Mouse (Mus musculus): Measurements from ENCODE around the gene Tax1bp1.

Gene Tax1bp1

DNA sequence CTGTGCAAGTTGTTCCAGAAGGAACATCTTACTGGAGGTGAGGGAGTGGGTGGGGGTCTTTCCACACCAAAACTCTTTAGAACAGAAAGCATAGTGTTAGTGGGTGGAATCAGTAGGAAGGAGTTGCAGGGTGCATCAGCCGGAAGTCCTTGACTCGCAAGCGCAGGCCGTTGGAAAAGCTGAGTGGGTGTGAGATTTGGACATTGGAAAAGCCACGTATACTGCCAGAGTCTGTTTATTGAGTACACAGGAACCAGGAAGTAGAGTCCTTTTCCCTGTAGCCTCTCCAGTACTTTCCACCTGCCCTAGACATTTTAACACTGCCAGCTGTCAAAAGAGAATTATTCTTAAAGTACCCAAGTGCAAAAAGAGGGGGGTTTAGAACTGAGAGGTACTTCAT lies 5.7 kb upstream of the Tax1bp1 start:
- DNase-seq, result no peak

DNA sequence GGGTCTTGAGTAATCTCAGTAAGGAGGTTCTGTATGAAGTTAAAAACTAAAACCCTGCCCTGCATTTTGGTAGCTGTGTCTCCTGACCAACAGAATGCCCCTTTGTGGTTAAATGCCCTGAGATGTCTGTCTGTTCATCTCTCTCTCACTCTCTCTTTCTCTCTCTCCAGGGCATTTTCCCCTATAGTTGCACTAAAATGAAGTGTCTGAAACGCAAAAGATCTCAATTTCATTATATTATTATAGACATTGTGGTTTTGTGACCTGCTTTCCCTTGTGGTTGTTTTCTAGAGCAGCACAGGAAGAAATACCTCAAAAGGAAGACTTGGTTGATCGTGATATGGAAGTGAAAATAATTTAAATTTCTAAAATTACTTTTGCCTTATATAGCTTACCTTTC lies 966 bp upstream of the Tax1bp1 start:
- DNase-seq, result no peak

GRCm38 (mm10) chr6:52713897-52714509 lies 474 bp downstream of the Tax1bp1 start:
- peak; percentile 68 to 78 for DNase-seq

- DNase-seq, result no peak
These were observed 4.1 kb downstream of the Tax1bp1 start for GRCm38 (mm10) chr6:52717493-52718192.

DNA sequence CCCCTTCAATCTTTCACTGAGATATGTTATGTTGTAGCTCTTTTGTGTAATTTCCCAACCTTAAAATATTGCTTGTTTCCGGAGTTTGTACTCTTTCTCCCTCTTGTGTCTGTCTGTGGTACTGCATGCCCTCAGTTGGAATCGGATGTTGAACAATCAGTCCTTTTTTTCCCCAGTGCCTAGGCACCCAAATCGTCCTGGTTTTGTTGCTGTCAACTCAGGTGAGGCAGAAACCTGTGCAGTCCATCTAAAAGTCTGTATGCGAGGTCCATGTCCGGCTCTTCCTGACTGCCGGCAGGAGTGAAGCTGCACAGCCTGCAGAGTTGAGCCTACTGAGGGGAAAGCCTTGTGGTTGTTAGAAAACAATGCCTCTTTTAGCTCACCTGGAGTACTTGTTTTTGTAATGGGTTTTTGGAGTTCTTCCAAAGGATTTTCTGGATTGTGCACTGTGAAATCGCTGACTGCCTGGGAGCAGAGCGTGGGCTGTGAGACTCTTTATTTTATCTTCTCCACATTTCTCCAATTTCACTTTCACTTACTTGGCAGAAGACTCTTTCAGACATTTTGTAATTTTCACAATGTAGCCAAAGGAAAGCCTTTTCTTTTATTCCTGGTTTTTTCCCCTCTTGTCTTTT lies 11.4 kb downstream of the Tax1bp1 start:
- DNase-seq, result peak; percentile 16 to 45

- no peak for DNase-seq
These were observed 16.8 kb downstream of the Tax1bp1 start for GRCm38 (mm10) chr6:52730338-52730737.

DNA sequence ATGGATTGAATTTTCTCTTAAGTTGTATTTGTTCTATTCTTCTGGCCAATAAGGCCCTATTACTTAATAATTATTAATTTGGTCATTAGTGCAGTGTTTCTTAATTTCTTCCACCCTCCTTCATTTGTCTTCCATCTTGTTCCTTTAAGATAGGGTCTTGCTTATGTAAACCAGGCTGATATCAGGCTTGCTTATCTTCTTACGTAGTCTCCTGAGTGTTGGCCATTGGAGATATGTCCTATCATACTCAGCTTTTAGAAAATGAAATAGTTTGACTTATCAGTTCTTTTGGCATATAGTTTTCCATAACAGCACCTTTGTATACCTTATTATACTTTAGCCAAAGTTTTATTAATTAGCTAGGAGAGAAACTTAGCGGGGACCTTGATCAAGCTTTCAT lies 21.1 kb downstream of the Tax1bp1 start:
- no peak for DNase-seq

- DNase-seq, result no peak
These were observed 39.3 kb downstream of the Tax1bp1 start for GRCm38 (mm10) chr6:52752832-52753231.

- DNase-seq, result no peak
These were observed 51.7 kb downstream of the Tax1bp1 start for GRCm38 (mm10) chr6:52765206-52765605.

GRCm38 (mm10) chr6:52770789-52771188 lies 57.3 kb downstream of the Tax1bp1 start:
- no peak for DNase-seq

- DNase-seq, result no peak
These were observed 59.6 kb downstream of the Tax1bp1 start for GRCm38 (mm10) chr6:52773132-52773531.

- DNase-seq, result no peak
These were observed 61.8 kb downstream of the Tax1bp1 start for GRCm38 (mm10) chr6:52775350-52775749.

GRCm38 (mm10) chr6:52775956-52776355 lies 62.4 kb downstream of the Tax1bp1 start:
- DNase-seq, result no peak

- DNase-seq, result no peak
These were observed 63.5 kb downstream of the Tax1bp1 start for GRCm38 (mm10) chr6:52777034-52777433.

DNA sequence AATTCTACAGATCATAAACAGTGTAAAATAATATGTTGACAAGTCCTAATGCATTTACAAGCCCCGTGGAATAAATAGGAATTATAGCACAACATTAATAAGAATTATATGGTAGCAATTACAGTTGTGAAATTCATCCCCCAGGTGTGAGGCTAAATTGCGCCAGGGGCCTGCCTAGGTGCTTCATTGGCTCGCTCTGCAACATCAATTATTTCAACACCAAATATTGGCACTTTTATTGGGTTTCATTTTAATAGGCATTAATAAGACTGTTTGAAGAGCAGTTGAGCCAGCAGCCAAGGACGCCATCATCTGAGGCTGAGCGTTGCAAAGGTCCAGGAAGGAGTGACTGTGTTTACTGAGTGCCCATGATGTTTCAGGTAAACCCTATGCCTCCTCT lies 65.0 kb downstream of the Tax1bp1 start:
- no peak for DNase-seq

- no peak for DNase-seq
These were observed 66.0 kb downstream of the Tax1bp1 start for GRCm38 (mm10) chr6:52779546-52779945.

DNA sequence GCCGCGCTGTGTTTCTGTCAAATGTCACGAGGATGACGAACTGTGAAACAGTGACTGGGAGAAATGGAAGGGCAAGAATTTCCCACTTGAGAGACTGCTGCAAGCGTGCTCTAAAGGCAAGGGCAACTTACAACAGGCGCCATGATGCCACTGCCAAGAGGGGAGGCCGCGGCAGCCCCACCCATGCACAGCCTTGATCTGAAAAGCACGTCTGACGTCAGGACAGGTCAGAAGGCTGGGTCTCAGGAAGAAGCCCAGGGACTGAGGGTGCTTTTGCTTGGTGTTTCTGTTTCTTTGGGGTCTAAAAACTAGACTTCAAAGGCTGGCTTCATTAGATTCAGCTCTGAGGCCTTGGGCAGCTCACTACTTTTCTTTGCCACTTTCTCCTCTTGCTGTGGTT lies 76.8 kb downstream of the Tax1bp1 start:
- no peak for DNase-seq

GRCm38 (mm10) chr6:52790781-52791180 lies 77.3 kb downstream of the Tax1bp1 start:
- DNase-seq, result no peak

DNA sequence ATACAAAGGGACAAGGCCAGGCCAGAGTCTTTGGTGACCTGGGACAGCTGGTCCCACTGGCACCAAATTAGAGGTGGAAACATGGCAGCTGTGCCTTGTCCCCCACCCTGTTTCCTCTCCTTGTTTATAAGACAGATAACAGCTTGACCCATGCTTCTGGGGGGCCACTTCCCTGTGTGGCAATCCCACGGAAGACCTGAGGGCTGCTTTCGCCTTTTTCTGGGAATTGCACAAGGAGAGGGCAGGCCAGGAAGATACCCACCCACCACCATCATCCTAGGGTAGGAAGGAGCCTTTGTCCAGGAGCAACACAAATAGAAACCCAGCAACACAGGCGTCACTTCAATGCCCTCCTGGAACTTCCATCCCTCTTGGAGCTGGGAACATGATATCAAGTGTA lies 78.9 kb downstream of the Tax1bp1 start:
- no peak for DNase-seq

GRCm38 (mm10) chr6:52795029-52795841 lies 81.7 kb downstream of the Tax1bp1 start:
- no peak for DNase-seq

- no peak for DNase-seq
These were observed 82.6 kb downstream of the Tax1bp1 start for GRCm38 (mm10) chr6:52796035-52796598.

DNA sequence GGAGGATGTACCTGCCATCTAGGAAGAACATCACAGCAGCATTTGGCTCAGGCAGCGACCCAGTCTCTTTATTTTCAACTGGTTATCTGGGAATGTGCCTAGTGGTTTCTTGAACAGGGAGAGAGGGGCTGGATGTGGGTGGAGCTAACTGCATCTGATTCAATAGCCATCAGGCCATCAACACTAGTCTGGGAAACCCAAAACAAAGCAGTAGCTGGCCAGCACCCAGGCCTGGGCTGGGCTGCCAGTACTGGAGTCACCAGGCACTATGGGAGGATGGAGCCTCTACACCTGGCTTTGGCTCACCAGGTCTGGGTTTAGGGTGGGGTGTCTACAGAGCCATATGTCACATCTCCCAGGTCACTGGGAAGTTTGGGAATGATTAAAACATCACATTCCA lies 83.2 kb downstream of the Tax1bp1 start:
- DNase-seq, result no peak

- DNase-seq, result no peak
These were observed 83.8 kb downstream of the Tax1bp1 start for GRCm38 (mm10) chr6:52797252-52797800.
